Mouse (Mus musculus) gastrocnemius, adult 2 months (tissue): ENCODE measurements around the gene Rufy4. TPM values are rescaled to one million over a fixed set of nuclear protein-coding genes. Genes with fewer than 3 reads are reported as not detected.
"Not testable (repeated sequence)": the region's sequence is repeated elsewhere in the genome, so short reads cannot be mapped to it uniquely, and the experiment has no call there.

Source experiments
- DNase-seq: peaks from one replicate; pipeline ENCODE4 v3.0.0; 2022
- H3K27ac ChIP-seq: fragments of 200-600 bp; 2 replicates; pipeline ENCODE4 v1.8.1; 2022; ENCODE audit warnings: mild to moderate bottlenecking
- H3K4me3 ChIP-seq: fragments of 200-600 bp; 2 replicates; pipeline ENCODE4 v1.8.1; 2022; ENCODE audit warnings: mild to moderate bottlenecking, moderate library complexity
- CTCF ChIP-seq: fragments of 200-600 bp; IDR thresholded peaks from 2 replicates; pipeline ENCODE4 v1.8.1; 2022; ENCODE audit warnings: antibody characterized with exemption, mild to moderate bottlenecking, moderate library complexity
- intact Hi-C: fragments of 180-260 bp; cut with DNase I; formaldehyde crosslinking; loops from one replicate; pipeline ENCODE4 v1.15.1; 2025
- total RNA-seq, 2 experiments: library from RNA; stranded (reverse); gene quantifications; 2 replicates each; pipeline ENCODE4 v1.2.3; 2021

The Rufy4 gene
- total RNA-seq, 2 experiments from 2014 or later: 0.08 TPM; not detected in 1

DNA sequence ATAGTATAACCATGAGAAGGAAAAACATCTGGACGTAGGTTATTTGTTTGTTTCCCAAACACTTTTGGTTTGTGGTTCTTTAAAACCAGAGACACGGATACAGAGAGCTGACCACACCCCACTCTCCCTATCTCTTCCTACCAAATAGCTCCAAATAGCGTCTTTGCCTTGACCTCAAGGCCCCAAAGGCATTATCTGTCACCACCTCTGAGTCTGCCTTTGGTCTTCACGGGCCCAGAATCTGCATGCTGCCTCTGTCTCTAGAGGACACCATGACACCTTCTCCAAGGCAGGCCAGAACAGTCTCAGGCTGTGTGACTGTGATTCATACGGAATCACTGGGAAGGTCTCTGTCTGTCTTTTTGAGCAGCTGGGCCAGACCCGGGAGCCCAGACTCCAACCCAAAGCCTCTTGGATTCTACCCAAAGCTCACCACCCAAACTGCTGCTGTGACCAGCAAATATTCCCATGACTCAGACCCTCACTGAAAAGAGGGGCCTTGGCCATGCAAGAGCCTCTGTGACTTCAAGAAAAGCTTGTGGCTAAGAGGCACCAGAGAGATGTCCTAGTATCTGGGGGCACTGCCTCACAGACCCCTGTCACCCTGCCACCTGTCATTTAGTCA, 10.1 kb downstream of the Rufy4 start:
- intact Hi-C loops: no loop called here
- no peak overlapping the region for H3K27ac ChIP-seq
- no peak for DNase-seq
- TF ChIP-seq CTCF: no peak
- no peak overlapping the region for H3K4me3 ChIP-seq

DNA sequence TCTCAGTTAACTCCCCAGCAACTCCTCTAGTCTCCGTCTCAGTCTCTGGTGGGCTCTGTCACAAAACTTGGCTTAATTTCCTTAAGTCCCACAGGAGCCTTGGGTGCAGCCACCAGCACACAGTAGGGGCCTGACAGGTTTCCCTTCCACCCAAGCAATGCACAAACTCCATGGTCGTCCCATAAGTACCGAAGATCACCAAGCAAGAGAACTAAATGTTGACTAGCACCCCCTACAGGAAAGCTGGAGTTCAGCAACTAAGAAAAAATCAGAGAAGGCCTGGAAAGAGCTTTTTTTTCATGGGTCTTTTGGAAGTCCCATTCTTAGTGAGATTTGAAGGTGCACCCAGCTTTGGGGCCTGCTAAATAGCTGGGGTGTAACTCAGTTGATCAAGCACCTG, 14.1 kb downstream of the Rufy4 start:
- no peak for DNase-seq
- intact Hi-C loops: no loop called here
- TF ChIP-seq CTCF: peak; percentile 59
- no peak overlapping the region for H3K27ac ChIP-seq
- no peak overlapping the region for H3K4me3 ChIP-seq

DNA sequence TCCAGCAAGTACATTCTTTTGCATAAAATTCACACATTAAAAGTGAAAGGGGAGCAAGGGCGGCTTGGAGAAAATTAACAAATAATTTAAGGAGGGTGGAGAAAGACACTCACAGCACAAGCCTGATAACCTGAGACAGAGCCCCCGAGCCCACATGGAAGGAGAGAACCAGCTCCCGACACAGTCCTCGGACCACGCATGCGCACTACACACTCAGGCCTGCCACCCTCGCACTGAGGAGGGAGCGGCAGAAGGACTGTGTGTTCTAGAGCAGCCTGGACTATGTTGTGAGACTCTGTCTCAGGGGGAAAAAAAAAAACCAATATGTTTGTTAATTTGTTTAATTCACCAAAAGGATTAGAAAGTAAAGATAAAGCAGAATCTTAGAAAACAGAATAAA, 16.4 kb downstream of the Rufy4 start:
- intact Hi-C loops: no loop called here
- Histone ChIP-seq H3K4me3 (no peak overlapping the region), H3K27ac (no peak overlapping the region)
- no peak for TF ChIP-seq CTCF
- no peak for DNase-seq

DNA sequence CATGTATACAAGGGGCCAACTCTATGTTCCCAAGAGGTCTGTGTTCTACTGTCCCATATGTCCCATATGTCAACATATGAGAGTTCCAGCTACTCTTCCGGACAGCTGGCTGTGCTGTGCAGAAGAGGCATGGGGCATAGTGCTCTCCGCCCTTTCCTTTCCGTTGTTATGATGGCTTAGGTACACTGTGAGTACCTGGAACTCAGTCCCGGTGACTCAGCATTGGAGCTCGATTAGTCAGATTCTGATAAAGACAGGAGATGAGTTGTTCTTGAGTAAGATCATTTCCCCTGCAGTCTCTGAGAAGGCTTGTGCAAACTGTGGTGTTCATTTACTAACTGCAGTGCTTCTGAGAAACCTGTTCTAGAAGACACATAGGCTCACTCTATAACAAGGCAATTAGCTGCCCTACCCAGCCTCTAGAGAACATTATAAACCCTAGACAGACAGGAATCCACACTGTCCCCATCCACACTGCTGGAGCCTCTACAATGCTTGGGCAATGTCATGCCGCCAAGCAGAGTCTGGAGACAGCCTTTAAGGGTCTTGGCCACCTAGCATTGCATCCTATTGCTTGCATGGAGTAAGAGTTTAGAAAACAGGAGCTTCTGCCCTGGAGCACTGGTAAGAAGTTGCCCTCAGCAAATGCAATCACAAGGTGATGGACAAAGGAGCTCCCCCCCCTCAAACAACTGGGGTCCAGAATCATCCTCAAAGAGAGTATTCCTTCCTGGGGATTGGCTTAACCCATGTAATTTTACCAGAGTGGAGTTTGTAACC, 24.0 kb downstream of the Rufy4 start:
- no peak for DNase-seq
- Histone ChIP-seq H3K4me3 (no peak overlapping the region), H3K27ac (no peak overlapping the region)
- intact Hi-C loops: no loop called here
- no peak for TF ChIP-seq CTCF

DNA sequence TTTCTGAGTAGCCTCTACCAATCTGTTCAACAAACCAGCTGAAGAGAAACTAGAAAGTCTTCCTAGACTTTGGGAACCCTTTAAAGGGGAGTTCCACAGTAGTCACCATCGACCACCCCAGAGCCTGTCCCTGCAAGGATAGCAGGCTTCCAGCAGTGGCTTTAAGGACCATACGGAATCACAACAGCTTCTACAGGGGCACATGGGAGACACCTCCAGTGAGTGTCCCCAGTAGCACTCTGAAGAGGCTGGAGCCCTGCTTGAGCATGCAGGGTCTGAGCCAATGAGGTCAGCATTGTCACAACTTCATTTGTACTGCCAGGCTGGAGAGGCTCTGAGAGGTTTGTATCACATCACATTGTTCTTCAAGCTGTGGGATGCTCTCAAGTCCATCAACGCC, 24.8 kb downstream of the Rufy4 start:
- H3K27ac ChIP-seq: no peak overlapping the region
- H3K4me3 ChIP-seq: no peak overlapping the region
- no peak for TF ChIP-seq CTCF
- DNase-seq: no peak
- intact Hi-C loops: no loop called here

DNA sequence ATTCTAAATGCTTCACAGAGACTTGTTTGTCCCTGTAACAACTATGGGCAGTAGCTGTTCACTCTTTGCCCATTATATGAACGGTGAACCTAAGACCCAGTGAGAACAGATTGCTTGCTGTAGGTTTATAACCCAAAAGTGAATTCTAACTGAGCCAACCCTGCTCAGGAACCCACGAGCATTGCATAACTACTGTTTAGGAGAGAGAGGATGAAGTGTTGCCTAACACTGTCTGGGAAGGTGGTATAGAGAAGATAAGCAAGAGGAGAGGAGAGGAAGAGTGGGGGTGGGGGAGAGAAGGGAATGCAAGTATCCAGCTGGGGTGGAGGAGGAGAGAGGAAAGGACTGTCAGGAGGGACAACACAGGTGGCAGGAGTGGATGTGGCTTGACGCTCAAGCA, 25.8 kb downstream of the Rufy4 start:
- intact Hi-C loops: no loop called here
- Histone ChIP-seq H3K27ac (no peak overlapping the region), H3K4me3 (no peak overlapping the region)
- no peak for TF ChIP-seq CTCF
- no peak for DNase-seq

DNA sequence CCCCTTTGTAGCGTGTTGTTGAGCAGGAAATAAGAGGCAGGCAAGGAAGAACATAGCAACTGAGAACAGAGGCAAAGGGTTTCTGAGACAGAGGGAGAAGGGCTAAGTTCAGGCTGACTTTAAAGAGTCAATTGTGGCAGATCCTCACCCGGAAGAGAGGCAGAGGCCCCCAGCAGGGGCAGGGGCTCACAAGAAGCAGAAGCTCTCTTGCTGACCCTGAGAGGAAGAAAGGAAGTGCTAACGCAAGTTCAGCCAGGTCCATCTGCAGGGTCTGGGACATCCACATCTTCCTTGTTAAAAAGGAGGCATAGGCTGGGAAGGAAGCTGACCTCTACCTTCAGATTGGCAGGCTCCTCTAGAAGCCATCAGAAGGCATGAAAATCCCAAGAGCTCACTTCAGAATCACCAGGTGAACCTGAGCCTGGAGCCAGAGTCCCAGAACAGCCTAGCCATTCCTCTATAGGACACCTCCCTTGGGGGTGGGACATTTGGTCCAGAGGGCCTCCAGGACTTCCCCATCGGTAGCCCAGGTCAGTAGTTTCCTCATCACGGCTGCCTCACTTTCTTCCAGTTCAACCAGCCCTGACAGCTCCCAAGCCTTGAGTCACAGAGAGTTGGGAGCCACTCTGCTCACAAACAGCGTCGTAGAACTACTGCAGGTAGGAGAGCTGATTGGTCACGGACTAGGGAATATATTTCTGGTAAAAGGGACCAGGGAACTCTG, 28.3 kb downstream of the Rufy4 start, which contains the start of gene Cxcr2:
Gene Cxcr2, plus strand, starts transcription at position 529 of the 724 bp plus-strand sequence.
- no peak for DNase-seq
- Histone ChIP-seq H3K4me3 (no peak within 1 kb of the TSS), H3K27ac (no peak within 1 kb of the TSS)
- intact Hi-C loops: no loop called here
- no peak for TF ChIP-seq CTCF

DNA sequence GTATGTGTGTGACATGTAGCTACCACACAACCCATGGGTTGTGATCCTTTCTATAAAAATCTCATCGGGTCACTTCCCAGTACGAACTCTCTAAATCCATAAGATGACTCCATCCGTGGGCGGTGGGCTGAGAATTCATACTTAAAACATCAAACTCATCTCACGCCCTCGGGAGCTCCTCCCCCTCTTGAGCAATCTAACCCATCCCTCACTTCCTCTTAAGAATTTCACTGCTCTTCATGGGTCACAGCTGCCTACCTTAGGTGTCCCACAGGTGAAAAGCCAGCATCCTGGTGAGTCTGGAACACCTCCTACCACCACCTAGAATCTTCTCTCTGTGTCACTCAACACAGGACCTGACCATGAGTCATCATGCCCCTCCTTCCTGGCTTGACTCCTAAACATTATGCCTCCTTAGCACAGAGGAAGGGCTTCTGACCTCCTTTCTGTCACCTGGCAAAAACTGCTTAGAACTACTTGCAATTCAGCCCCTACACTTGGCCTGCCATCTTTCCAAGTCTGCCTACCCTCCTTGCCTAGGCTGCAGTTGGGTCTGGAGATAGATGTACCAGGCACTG, 30.2 kb downstream of the Rufy4 start:
- intact Hi-C loops: no loop called here
- Histone ChIP-seq H3K4me3 (no peak overlapping the region), H3K27ac (no peak overlapping the region)
- no peak for DNase-seq
- no peak for TF ChIP-seq CTCF

DNA sequence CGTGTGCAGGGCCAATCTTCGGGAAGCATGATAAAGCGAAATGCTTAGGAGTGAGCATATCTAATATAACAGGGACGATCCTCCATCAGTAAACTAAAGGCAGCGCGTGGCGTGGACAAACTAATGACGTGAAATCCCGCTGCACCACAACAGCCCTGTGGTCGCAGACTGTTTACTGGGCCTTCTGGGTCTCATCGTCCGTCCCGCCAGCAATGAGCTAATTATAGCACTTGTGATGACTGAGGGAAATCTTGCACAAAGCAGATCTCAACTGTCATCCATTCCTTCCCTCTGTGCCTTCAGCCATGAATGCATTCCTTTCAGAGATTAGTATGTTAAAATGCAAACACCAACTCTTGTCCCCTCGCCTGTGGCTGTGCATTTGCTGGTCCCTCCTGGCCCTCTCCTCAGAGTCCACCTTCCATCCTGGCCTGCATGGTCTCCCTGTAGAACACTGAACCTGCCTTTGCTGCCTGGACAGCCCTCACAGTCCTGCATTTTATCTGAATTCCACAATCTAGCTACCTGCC, 31.1 kb downstream of the Rufy4 start:
- Histone ChIP-seq H3K27ac (no peak overlapping the region), H3K4me3 (no peak overlapping the region)
- intact Hi-C loops: no loop called here
- DNase-seq: no peak
- TF ChIP-seq CTCF: no peak

DNA sequence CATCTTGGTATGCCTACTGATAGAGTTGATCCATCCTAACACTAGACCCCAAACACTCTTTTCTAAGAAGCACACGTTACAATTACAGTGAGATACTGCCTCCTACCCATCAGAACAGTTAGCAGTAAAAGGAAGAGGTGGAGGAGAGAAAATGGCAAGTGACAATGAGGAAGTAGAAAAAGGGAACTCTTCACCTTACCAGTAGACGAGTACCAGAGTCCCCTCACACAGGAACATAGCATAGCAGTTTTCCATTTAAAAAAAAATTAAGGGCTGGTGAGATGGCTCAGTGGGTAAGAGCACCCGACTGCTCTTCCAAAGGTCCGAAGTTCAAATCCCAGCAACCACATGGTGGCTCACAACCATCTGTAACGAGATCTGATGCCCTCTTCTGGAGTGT, 34.3 kb downstream of the Rufy4 start:
- intact Hi-C loops, H3K4me3 ChIP-seq: not testable (repeated sequence)

DNA sequence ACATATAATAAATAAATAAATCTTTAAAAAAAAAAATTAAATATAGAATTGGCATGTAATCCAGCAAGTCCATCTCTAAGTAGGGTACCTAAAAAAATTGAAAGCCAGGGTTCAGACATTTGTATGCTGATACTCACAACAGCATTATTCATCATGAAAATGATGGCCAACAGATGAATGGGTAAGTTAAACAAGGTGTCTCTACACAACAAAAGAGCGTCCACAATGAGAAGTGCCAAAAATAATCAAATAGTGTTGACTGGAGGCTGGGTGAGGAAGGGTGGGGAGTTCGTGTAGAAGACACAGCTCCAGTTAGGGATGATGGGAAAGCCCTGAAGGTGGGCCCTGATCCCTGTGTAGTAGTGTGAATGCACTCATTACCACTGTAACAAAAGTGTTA, 34.7 kb downstream of the Rufy4 start:
- DNase-seq: no peak
- intact Hi-C loops: no loop called here
- no peak overlapping the region for H3K27ac ChIP-seq
- no peak for TF ChIP-seq CTCF
- H3K4me3 ChIP-seq: no peak overlapping the region

More for the DNA sequence above, 34.3 kb downstream of the Rufy4 start:
- H3K27ac ChIP-seq, DNase-seq: not testable (repeated sequence)

DNA sequence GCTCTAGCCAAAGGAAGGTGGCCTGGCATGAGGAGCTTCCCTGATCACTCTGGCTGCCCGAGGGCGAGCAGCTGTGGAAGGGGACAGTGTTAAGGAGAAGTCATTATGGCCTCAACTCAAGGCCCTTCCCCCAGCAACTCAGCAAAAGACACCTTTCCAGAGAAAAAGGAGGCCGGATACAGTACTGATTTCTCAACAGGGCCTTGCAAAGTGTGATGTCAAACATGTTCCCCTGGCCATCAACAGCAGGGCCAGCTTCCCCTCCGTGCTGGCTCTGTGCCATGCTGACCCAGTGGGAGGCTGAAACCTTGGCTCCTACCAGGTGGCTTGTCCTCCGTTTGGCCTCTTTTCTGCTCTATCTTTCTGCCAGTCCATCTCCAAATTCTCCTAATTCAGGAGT, 41.8 kb downstream of the Rufy4 start:
- Histone ChIP-seq H3K4me3 (no peak overlapping the region), H3K27ac (no peak overlapping the region)
- TF ChIP-seq CTCF: no peak
- DNase-seq: no peak
- intact Hi-C loops: no loop called here

DNA sequence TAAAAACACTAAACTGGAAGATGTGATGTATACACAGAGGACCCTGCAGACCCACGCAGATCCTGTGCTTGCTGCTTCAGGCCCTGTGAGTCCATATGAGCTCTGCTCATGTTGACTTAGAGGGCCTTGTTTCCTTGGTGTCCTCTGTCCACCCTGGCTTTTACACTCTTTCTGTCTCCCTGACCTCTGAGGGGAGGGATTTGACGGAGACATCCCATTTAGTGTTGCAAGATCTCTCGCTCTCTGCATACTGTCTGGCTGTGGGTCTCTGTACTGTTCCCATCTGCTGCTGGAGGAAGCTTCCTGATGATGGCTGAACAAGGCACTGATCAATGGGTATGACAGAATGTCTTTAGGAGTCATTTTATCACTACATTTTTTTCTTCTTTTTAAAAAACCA, 44.4 kb downstream of the Rufy4 start:
- no peak for TF ChIP-seq CTCF
- DNase-seq: no peak
- H3K4me3 ChIP-seq: no peak overlapping the region
- H3K27ac ChIP-seq: no peak overlapping the region
- intact Hi-C loops: no loop called here
